Mouse (Mus musculus) bone marrow, adult 2 months (tissue): ENCODE measurements at regions not wholly inside any gene's neighbourhood (a gene's known extent, or its start where the extent isn't known, plus 50 kb on each side); places are given as distances from the start of the nearest gene placed in this dataset.

Experiments
- CTCF ChIP-seq: fragments of 200-500 bp; IDR thresholded peaks from 2 replicates; pipeline ENCODE4 v1.5.1; 2011; ENCODE audit warnings: low read length, control low read depth; ENCODE audit not compliant: control insufficient read depth, insufficient read depth
- POLR2A ChIP-seq: fragments of 200-500 bp; IDR thresholded peaks from 2 replicates; pipeline ENCODE4 v1.6.1; 2011; ENCODE audit warnings: low read depth, mild to moderate bottlenecking, control low read depth, low read length, borderline replicate concordance; ENCODE audit not compliant: control insufficient read depth

DNA sequence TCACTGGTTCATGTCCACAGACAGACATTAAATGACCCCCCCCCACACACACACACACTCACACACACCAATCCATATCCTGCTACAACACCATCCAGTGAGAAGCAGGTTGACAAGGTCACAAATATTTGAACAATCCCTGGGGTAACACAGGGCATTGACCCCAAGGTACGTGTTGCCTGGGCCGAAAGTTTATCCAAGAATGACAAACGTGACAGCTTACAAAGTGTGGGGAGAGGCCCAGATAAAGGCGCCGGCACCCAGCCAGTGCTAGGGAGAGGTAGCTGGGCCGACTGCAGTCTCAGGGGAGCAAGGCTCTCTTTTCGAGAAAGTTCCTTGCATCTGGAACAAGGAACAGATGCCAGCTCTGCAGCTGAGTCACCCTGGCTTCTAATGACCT lies 337.8 kb upstream of the Tbx3 start:
- TF ChIP-seq POLR2A (no peak), CTCF (no peak)
